24 mouse cellular contexts compared by ENCODE assay signal in genomic region chr6:118755768-118756167, GRCm38 (mm10).
A peak's percentile ranks its signal among the peaks of the same experiment; 100 is the strongest.
DNase-seq lines count a peak whose midpoint lies in the region; ATAC-seq and TF ChIP-seq lines count a peak whose summit lies in the region.
"Had no signal": no experiment of that assay in that cellular context is flagged by ENCODE, and none has a peak within 500 bp of the region (broad histone marks: within the 10 kb centered on the region; RNA-seq: fewer than 3 reads in every experiment).

No protein-coding gene starts in this region.

- H3K4me3 ChIP-seq in forebrain, embryonic 15.5 days, result no peak overlapping the region
- no peak overlapping the region for H3K4me3 ChIP-seq in forebrain, embryonic 10.5 days
- no peak overlapping the region for H3K4me3 ChIP-seq in layer of hippocampus, adult 2 months
- no peak overlapping the region for H3K4me3 ChIP-seq in forebrain, postnatal 0 days (ENCODE audit: low read depth, low read length)
- H3K4me3 ChIP-seq: heart, embryonic 12.5 days; heart, embryonic 15.5 days; hindbrain, embryonic 10.5 days; hindbrain, embryonic 13.5 days; intestine, embryonic 15.5 days had no signal

- 65% methylated on average over 5 of the region's 5 CpGs for WGBS in forebrain, embryonic 15.5 days
- WGBS in forebrain, embryonic 10.5 days, result 95% methylated on average over 5 of the region's 5 CpGs
- WGBS in forebrain, postnatal 0 days, result 64% methylated on average over 5 of the region's 5 CpGs

- peak; percentile 70 for ATAC-seq in forebrain, embryonic 15.5 days (replicated peaks)
- ATAC-seq in forebrain, postnatal 0 days, result peak; percentile 59
- ATAC-seq: activated CD4-positive, CD25-positive, alpha-beta regulatory T cell, adult 4 months; intestine, embryonic 15.5 days had no signal

- H3K36me3 ChIP-seq in forebrain, embryonic 15.5 days, result no peaks in the 10 kb centered on the region
- no peaks in the 10 kb centered on the region for H3K36me3 ChIP-seq in forebrain, embryonic 10.5 days (replicated peaks)
- peaks cover 13% of the 10 kb centered on the region for H3K36me3 ChIP-seq in forebrain, postnatal 0 days (ENCODE audit: insufficient read depth)
- H3K36me3 ChIP-seq: hindbrain, embryonic 10.5 days; intestine, embryonic 15.5 days had no signal

- 0 out of 2 replicates have a peak, but pooled peaks have one; percentile 10 for TF ChIP-seq CTCF in layer of hippocampus, adult 2 months (conservative IDR thresholded peaks at IDR 0.05)
- TF ChIP-seq CTCF in forebrain, postnatal 0 days (IDR thresholded peaks at IDR 0.05; ENCODE audit: low read depth), result no peak

- no peak overlapping the region for H3K9ac ChIP-seq in forebrain, embryonic 15.5 days (replicated peaks)
- no peak overlapping the region for H3K9ac ChIP-seq in forebrain, postnatal 0 days
- H3K9ac ChIP-seq: heart, embryonic 12.5 days; heart, embryonic 15.5 days; hindbrain, embryonic 13.5 days; intestine, embryonic 15.5 days had no signal

- H3K27me3 ChIP-seq in forebrain, embryonic 15.5 days, result no peaks in the 10 kb centered on the region
- H3K27me3 ChIP-seq in forebrain, embryonic 10.5 days (ENCODE audit: poor library complexity, severe bottlenecking), result peaks cover 6% of the 10 kb centered on the region; the same call in 1 of the 2 replicates
- H3K27me3 ChIP-seq in forebrain, postnatal 0 days (ENCODE audit: insufficient read depth, low read length), result no peaks in the 10 kb centered on the region
- H3K27me3 ChIP-seq: heart, embryonic 12.5 days; heart, embryonic 15.5 days; hindbrain, embryonic 13.5 days; intestine, embryonic 15.5 days had no signal

- H3K9me3 ChIP-seq in forebrain, embryonic 15.5 days, result no peaks in the 10 kb centered on the region
- H3K9me3 ChIP-seq in forebrain, embryonic 10.5 days, result no peaks in the 10 kb centered on the region
- H3K9me3 ChIP-seq in forebrain, postnatal 0 days (ENCODE audit: low read length), result no peaks in the 10 kb centered on the region
- H3K9me3 ChIP-seq: heart, embryonic 12.5 days; heart, embryonic 15.5 days; hindbrain, embryonic 10.5 days; hindbrain, embryonic 13.5 days; intestine, embryonic 15.5 days had no signal

- peaks cover 30% of the 10 kb centered on the region for H3K4me1 ChIP-seq in forebrain, embryonic 15.5 days
- peaks cover 9% of the 10 kb centered on the region for H3K4me1 ChIP-seq in forebrain, embryonic 10.5 days
- H3K4me1 ChIP-seq in forebrain, postnatal 0 days (ENCODE audit: insufficient read depth), result no peaks in the 10 kb centered on the region
- H3K4me1 ChIP-seq: intestine, embryonic 15.5 days had no signal

- H3K4me2 ChIP-seq in forebrain, embryonic 15.5 days (replicated peaks), result no peak overlapping the region
- no peak overlapping the region for H3K4me2 ChIP-seq in forebrain, postnatal 0 days (ENCODE audit: low read depth)
- H3K4me2 ChIP-seq: heart, embryonic 12.5 days; heart, embryonic 15.5 days; hindbrain, embryonic 13.5 days; intestine, embryonic 15.5 days had no signal

- DNase-seq in cerebellum, postnatal 10 days, result peak; percentile 42 to 47
- no peak for DNase-seq in cerebellum, postnatal 4 days (ENCODE audit: low spot score in 2 of 2)
- DNase-seq in forebrain, embryonic 10.5 days (ENCODE audit: extremely low spot score, low spot score), result no peak
- DNase-seq in layer of hippocampus, adult 2 months (ENCODE audit: low spot score in 2 of 2), result no peak
- no peak for DNase-seq in layer of hippocampus, postnatal 36 days
- peak; percentile 26 for DNase-seq in forebrain, postnatal 0 days
- no peak for DNase-seq in kidney, adult 9 months
- DNase-seq: adrenal gland, adult 8-10 months; adrenal gland, postnatal 25 days; cerebellum, adult 11 months; cerebellum, adult 2 months; cerebellum, adult 9-11 months; cerebellum, postnatal 36 days; gastrocnemius, postnatal 25 days; heart, adult 18-20 months; heart, postnatal 10 days; heart, postnatal 36 days had no signal

- no peak overlapping the region; the same call in 1 of the 2 replicates for H3K27ac ChIP-seq in forebrain, embryonic 15.5 days (replicated peaks)
- H3K27ac ChIP-seq in forebrain, embryonic 10.5 days, result no peak overlapping the region
- no peak overlapping the region; the same call in 1 of the 2 replicates for H3K27ac ChIP-seq in layer of hippocampus, adult 2 months
- H3K27ac ChIP-seq in forebrain, postnatal 0 days (ENCODE audit: low read depth, low read length), result no peak overlapping the region
- H3K27ac ChIP-seq: heart, embryonic 15.5 days; hindbrain, embryonic 10.5 days; hindbrain, embryonic 13.5 days; intestine, embryonic 15.5 days had no signal

Comparison
In these comparisons a context has a peak if more than half of its experiments do, and no peak if none do; other contexts are left out.
1. DNase-seq: peak in cerebellum, postnatal 10 days (2 of 2) and forebrain, postnatal 0 days (single experiment); none in cerebellum, postnatal 4 days (0 of 2), forebrain, embryonic 10.5 days (single experiment), layer of hippocampus, adult 2 months (0 of 2), layer of hippocampus, postnatal 36 days (0 of 2) and kidney, adult 9 months (single experiment).